Mouse (Mus musculus): ENCODE data around the gene Wdr93.

GRCm38 (mm10) chr7:79831585-79831984 lies 88.6 kb downstream of the Wdr93 start:
- TF ChIP-seq CTCF (IDR thresholded peaks at IDR 0.05; ENCODE audit: low read depth, low read length) (no peak), POLR2A (IDR thresholded peaks at IDR 0.05; ENCODE audit: extremely low read depth, insufficient read depth, low read length) (no peak)

Measured in liver, adult 2 months (tissue).